Mouse (Mus musculus) gastrocnemius, postnatal 10 days (tissue): Measurements from ENCODE around the gene Letm1. TPM values are rescaled to one million over a fixed set of nuclear protein-coding genes. Genes with fewer than 3 reads are reported as not detected.

Experiments used
- DNase-seq: peaks from one replicate; pipeline ENCODE4 v3.0.0; 2021; ENCODE audit warnings: mixed read lengths
- long read RNA-seq, 2 experiments: library from polyadenylated mRNA; stranded (forward); transcript quantifications; one replicate each; pipeline ENCODE4 v2.0.0; 2021
- total RNA-seq, 2 experiments: library from RNA; stranded (reverse); gene quantifications; 2 replicates each; pipeline ENCODE4 v1.2.3; 2021

The Letm1 gene
- total RNA-seq = 10 to 100 TPM; 58.5 to 69.5 TPM
- long read RNA-seq, experiment 1, full-length matches to known transcripts = 142 of 160 reads
- long read RNA-seq, experiment 1, partial matches to known transcripts = 5 of 160 reads
- long read RNA-seq, experiment 1, other reads (novel, unspliced or antisense) = 13 of 160 reads
- long read RNA-seq, experiment 2, full-length matches to known transcripts = 146 of 158 reads
- long read RNA-seq, experiment 2, partial matches to known transcripts = 6 of 158 reads
- long read RNA-seq, experiment 2, other reads (novel, unspliced or antisense) = 6 of 158 reads

- DNase-seq = peak; percentile 91
Observed at GRCm38 (mm10) chr5:33782345-33782998, at the start of gene Letm1. Gene Letm1, minus strand, starts transcription at chr5:33782817.

DNA sequence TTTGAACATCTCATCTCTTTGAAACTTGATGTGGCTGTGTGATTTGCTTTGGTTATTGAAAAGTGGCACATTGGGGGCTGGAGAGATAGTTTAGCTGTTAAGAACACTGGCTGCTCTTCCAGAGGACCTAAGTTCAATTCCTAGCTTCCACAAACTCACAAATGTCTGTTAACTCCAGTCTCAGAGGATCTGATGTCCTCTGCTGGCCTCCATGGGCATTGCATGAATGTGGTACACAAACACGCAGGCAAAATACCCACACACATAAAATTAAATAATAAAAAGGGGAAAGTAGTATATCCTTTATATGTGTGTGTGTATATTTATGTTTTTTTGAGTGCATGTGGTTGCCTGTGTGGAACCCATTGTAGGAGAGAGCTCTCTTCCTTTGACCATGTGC lies 48.2 kb upstream of the Letm1 start:
- no peak for DNase-seq

GRCm38 (mm10) chr5:33829958-33830357 lies 47.3 kb upstream of the Letm1 start:
- no peak for DNase-seq

GRCm38 (mm10) chr5:33828107-33828506 lies 45.5 kb upstream of the Letm1 start:
- no peak for DNase-seq

DNA sequence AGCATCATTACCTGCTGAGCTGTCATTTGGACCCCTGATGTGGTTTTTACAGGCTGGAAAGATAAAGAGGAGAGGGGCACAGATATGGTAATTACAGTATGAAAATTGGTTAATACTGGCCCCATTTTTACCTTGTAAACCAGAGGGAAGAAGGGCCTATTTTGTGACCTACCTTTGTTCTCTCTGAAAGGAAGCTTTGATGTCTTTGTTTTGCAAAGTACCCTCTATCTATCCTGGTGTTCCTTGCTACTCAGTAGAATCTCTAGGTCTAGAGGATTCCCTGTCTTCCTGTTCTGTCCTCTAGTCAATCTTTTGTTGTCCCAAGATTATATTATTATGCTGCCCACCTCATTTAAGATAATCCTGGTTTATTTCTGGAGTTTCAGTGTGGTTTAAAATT lies 43.4 kb upstream of the Letm1 start:
- DNase-seq = no peak

DNA sequence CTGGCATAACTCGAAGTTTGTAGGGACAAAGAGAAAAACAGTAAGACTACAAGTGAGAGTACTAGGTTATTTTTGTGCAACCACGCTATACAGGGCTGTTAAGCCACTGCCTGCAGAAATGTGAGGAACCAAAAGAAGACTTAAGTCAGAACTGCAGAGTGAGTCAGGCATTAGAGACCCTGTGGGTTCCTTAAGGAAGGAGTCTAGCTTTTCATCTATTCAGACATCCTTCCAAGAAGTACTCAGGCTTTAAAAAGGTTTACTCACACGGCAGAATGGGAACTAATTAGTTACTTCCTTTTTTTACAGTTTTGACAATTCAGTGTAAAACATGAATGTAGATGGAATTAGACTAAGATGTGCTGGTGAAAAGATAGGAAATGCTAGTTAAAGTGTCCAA lies 39.8 kb upstream of the Letm1 start:
- DNase-seq = no peak

- DNase-seq = no peak
Observed at GRCm38 (mm10) chr5:33821901-33822427, 39.3 kb upstream of the Letm1 start.

- peak; percentile 57 for DNase-seq
Observed at GRCm38 (mm10) chr5:33820733-33821621, 38.4 kb upstream of the Letm1 start.

GRCm38 (mm10) chr5:33819876-33820732 lies 37.5 kb upstream of the Letm1 start, which contains the start of gene Nsd2:
Gene Nsd2, plus strand, starts transcription at chr5:33820725.
- DNase-seq = peak; percentile 86

- peak; percentile 12 for DNase-seq
Observed at GRCm38 (mm10) chr5:33819141-33819875, 36.7 kb upstream of the Letm1 start.

- DNase-seq = no peak
Observed at GRCm38 (mm10) chr5:33818104-33818503, 35.5 kb upstream of the Letm1 start.

- no peak for DNase-seq
Observed at GRCm38 (mm10) chr5:33816008-33816725, 33.5 kb upstream of the Letm1 start.

DNA sequence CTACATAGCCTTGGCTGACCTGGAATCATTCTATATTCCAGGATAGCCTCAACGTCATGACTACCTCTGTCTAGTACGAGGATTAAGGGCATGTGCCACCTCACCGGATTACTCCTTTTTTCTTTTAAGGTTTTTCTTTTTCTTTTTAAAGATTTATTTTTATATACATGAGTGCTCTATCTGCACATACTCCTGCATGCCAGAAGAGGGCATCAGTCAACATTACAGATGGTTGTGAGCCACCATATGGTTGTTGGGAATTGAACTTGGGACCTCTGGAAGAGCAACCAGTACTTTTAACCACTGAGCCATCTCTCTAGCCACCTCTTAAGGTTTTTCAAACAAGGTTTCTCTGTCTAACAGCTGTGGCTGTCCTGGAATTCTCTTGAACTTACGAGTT lies 28.9 kb upstream of the Letm1 start:
- no peak for DNase-seq

DNA sequence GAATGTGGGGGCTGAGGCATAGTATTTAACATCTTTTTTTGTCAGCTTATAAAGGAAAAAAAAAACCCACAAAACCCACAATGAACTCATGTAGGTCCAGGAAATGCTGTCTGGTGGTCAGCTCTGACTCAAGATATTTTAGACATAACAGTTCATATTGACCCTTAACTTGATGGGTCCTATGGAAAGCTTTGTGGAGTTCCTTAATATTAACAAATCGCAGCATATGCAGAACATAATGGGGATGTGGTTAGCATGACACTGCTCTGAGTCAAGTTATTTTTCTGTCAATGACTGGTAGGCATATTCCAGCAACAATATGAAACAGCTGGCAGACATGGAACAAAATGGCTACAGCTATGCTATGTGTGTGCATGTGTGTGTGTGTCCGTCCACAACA lies 20.7 kb upstream of the Letm1 start:
- no peak for DNase-seq

DNA sequence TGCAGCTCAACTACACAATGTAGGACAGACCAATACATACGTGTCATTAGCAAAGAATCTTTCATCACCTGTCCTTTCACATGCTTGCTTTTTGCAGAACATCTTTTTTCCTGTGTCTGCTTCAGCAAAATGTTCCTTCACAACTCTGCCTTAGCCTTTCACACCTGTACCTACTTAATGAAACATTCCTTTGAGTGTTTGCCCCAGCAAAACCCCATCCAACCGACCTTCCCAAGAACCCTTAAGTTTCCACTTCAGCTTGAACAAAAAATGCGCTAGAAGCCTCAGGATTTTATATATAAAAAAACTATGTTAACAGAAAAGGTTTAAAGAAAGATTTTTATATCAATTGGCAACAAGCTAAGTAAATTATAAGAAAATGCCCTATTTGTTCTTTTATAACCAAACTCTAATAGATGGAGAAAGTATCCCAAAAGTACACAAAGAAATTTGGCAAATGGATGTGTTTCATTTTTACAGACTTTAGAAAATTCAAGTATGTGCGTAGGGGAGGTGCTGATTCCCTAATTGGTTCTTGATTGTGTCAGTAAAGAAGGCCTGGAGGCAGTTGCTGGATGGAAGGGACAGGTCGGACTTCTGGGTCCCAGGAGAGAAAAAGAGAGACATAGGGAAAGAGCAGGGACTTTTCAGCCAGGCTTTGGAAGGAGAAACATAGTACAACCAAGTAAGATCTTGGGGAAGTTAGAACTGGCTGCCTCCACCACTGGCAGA lies 9.5 kb upstream of the Letm1 start:
- no peak for DNase-seq

- DNase-seq = no peak
Observed at GRCm38 (mm10) chr5:33782999-33783390, 378 bp upstream of the Letm1 start.

GRCm38 (mm10) chr5:33781964-33782344 lies 663 bp downstream of the Letm1 start:
- DNase-seq = no peak

GRCm38 (mm10) chr5:33777195-33777594 lies 5.4 kb downstream of the Letm1 start:
- DNase-seq = no peak

GRCm38 (mm10) chr5:33743481-33743880 lies 39.1 kb downstream of the Letm1 start:
- no peak for DNase-seq

- DNase-seq = no peak
Observed at GRCm38 (mm10) chr5:33740548-33740947, 42.1 kb downstream of the Letm1 start.
